Mouse (Mus musculus): ENCODE data around the gene Gm21764.
"Not testable (repeated sequence)": the region's sequence is repeated elsewhere in the genome, so short reads cannot be mapped to it uniquely, and the experiment has no call there.

The Gm21764 gene

DNA sequence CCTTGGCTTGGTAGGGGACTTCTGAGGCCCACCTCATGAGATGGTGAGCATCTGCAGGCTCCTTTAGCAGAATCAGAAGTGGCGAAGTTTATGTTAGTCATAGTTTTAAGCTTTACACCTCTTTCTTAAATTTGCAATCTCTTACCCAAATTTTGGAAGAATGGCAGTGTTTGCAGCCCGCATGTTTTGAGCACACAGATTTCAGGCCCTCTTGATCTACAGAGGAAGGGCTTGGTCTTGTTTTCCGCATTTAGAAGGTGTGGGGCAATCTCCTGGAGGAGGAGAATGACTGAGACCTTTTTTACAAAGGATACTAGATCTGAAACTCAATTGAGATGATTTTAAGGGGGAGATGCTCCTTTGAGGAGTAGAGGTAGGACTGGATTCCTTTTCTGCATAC lies at the start of gene Gm21764:
Gene Gm21764 (minus strand): TSS at position 101 of the 400 bp plus-strand sequence.
- in situ Hi-C loops (cut with MboI, MseI), result not testable (repeated sequence)

DNA sequence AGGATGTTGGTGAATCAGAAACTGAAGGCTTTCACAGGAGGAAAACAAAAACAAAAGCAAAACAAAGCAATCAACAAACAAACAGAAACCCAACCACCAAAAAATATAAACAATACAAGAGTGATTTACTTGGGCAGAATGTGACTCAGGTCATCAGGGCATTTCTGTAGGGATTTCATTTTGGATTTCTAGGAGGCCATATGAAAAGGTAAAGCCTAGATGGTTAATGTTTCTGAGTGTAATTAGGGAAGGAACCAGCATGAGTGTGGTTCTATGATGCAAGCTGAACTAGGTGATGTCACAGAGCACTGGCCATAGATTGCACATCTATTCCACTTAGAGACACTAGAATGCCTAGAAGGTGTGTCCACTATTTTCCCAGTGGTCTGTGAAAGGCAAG lies 27.2 kb upstream of the Gm21764 start, which contains the start of gene Ssty1:
Gene Ssty1 (plus strand): TSS at position 301 of the 400 bp plus-strand sequence.
- in situ Hi-C loops (cut with MboI, MseI), result not testable (repeated sequence)

All from T-helper 1 cell (primary cell).